Mouse (Mus musculus): Measurements from ENCODE around the gene Adcy1. TPM values are rescaled to one million over a fixed set of nuclear protein-coding genes. Genes with fewer than 3 reads are reported as not detected.

Gene Adcy1
- total and polyA plus RNA-seq, 3 experiments, result 0.03 to 0.38 TPM; not detected in 1

GRCm38 (mm10) chr11:7193134-7193533, 129.8 kb downstream of the Adcy1 start:
- H3K27ac ChIP-seq (ENCODE audit: insufficient read depth, low read depth), result no peak overlapping the region
- H3K79me2 ChIP-seq (replicated peaks; ENCODE audit: control insufficient read depth, extremely low read depth, insufficient read depth, poor library complexity, severe bottlenecking), result no peaks in the 10 kb centered on the region
- TF ChIP-seq TCF12 (IDR thresholded peaks at IDR 0.05; ENCODE audit: low read depth, low read length), result no peak
- no peak for TF ChIP-seq ELF1 (IDR thresholded peaks at IDR 0.05; ENCODE audit: low read depth, low read length)
- TF ChIP-seq MXI1 (IDR thresholded peaks at IDR 0.05; ENCODE audit: low read depth, low read length), result no peak
- no peak for TF ChIP-seq MAZ (IDR thresholded peaks at IDR 0.05; ENCODE audit: low read depth, low read length)
- TF ChIP-seq CHD1 (IDR thresholded peaks at IDR 0.05; ENCODE audit: low read depth, low read length), result no peak
- TF ChIP-seq UBTF (IDR thresholded peaks at IDR 0.05; ENCODE audit: low read depth, low read length), result no peak
- no peak for TF ChIP-seq CHD2 (IDR thresholded peaks at IDR 0.05; ENCODE audit: low read length)
- no peak for TF ChIP-seq TBP (conservative IDR thresholded peaks at IDR 0.05; ENCODE audit: low read depth, low read length)
- TF ChIP-seq PAX5 (IDR thresholded peaks at IDR 0.05; ENCODE audit: low read length), result no peak
- no peak for TF ChIP-seq MAFK (IDR thresholded peaks at IDR 0.05; ENCODE audit: insufficient replicate concordance, low read length)
- TF ChIP-seq USF2 (conservative IDR thresholded peaks at IDR 0.05; ENCODE audit: low read depth, low read length), result no peak
- no peak for TF ChIP-seq KAT2A (IDR thresholded peaks at IDR 0.05; ENCODE audit: insufficient replicate concordance, low read length)
- no peak for TF ChIP-seq ZKSCAN1 (IDR thresholded peaks at IDR 0.05; ENCODE audit: borderline replicate concordance, low read depth, low read length)
- TF ChIP-seq NRF1 (IDR thresholded peaks at IDR 0.05; ENCODE audit: low read depth, low read length), result no peak
- no peak for TF ChIP-seq IRF4 (IDR thresholded peaks at IDR 0.05; ENCODE audit: low read depth, low read length)
- TF ChIP-seq USF1 (IDR thresholded peaks at IDR 0.05; ENCODE audit: low read depth, low read length), result no peak
- no peak for TF ChIP-seq GABPA (IDR thresholded peaks at IDR 0.05; ENCODE audit: insufficient replicate concordance, low read depth, low read length)
- TF ChIP-seq EP300 (IDR thresholded peaks at IDR 0.05; ENCODE audit: low read length), result no peak
- no peak for TF ChIP-seq POLR2AphosphoS2 (IDR thresholded peaks at IDR 0.05; ENCODE audit: low read depth, low read length)
- TF ChIP-seq CTCF (conservative IDR thresholded peaks at IDR 0.05 in 1 of 2, IDR thresholded peaks at IDR 0.05 in 1 of 2; ENCODE audit: low read depth in 2 of 2, low read length in 2 of 2), result no peak
- DNase-seq (ENCODE audit: extremely low read depth), result no peak
- peaks cover 60% of the 10 kb centered on the region for H3K9me3 ChIP-seq (replicated peaks; ENCODE audit: low read length)
- in situ Hi-C loops (cut with MboI; ENCODE audit: low pct_ligation_motif_present, low pct_unique_long_range_greater_than_20kb, low sequenced_read_pairs) (no loop called here), dilution Hi-C loops (cut with MboI; ENCODE audit: extremely low pct_ligation_motif_present, extremely low pct_unique_long_range_greater_than_20kb, low sequenced_read_pairs) (no loop called here)
- no peaks in the 10 kb centered on the region for H3K36me3 ChIP-seq (replicated peaks in 1 of 2; ENCODE audit: control insufficient read depth in 1 of 2, insufficient read depth in 1 of 2, low read length in 1 of 2)
- H3K4me2 ChIP-seq (ENCODE audit: insufficient read depth, low read depth, poor library complexity, severe bottlenecking), result no peak overlapping the region
- H3K4me3 ChIP-seq (replicated peaks in 1 of 3; ENCODE audit: low read depth in 2 of 3, low read length in 2 of 3, poor library complexity in 1 of 3), result no peak overlapping the region
- H3K27me3 ChIP-seq (replicated peaks), result peaks cover 10% of the 10 kb centered on the region
- no peaks in the 10 kb centered on the region for H3K4me1 ChIP-seq (ENCODE audit: control insufficient read depth in 1 of 2, insufficient read depth in 2 of 2)
- H3K9ac ChIP-seq (ENCODE audit: insufficient read depth, low read depth), result no peak overlapping the region

- in situ Hi-C loops (cut with MboI; ENCODE audit: low pct_ligation_motif_present, low pct_unique_long_range_greater_than_20kb, low sequenced_read_pairs), result no loop called here
- Histone ChIP-seq H3K79me2 (replicated peaks; ENCODE audit: control insufficient read depth, extremely low read depth, insufficient read depth, poor library complexity, severe bottlenecking) (no peaks in the 10 kb centered on the region), H3K9ac (ENCODE audit: insufficient read depth, low read depth) (no peak overlapping the region), H3K9me3 (replicated peaks; ENCODE audit: low read length) (peaks cover 63% of the 10 kb centered on the region), H3K36me3 (replicated peaks in 1 of 2; ENCODE audit: control insufficient read depth in 1 of 2, insufficient read depth in 1 of 2, low read length in 1 of 2) (no peaks in the 10 kb centered on the region), H3K27me3 (replicated peaks) (peaks cover 10% of the 10 kb centered on the region), H3K4me2 (ENCODE audit: insufficient read depth, low read depth, poor library complexity, severe bottlenecking) (no peak overlapping the region), H3K4me3 (replicated peaks in 1 of 3; ENCODE audit: low read depth in 2 of 3, low read length in 2 of 3, poor library complexity in 1 of 3) (no peak overlapping the region), H3K27ac (ENCODE audit: insufficient read depth, low read depth) (no peak overlapping the region), H3K4me1 (ENCODE audit: control insufficient read depth in 1 of 2, insufficient read depth in 2 of 2) (no peaks in the 10 kb centered on the region)
- dilution Hi-C loops (cut with MboI; ENCODE audit: extremely low pct_ligation_motif_present, extremely low pct_unique_long_range_greater_than_20kb, low sequenced_read_pairs), result no loop called here
- TF ChIP-seq KAT2A (IDR thresholded peaks at IDR 0.05; ENCODE audit: insufficient replicate concordance, low read length), result no peak
- no peak for TF ChIP-seq ZC3H11A (IDR thresholded peaks at IDR 0.05; ENCODE audit: low read depth, low read length)
- no peak for TF ChIP-seq CHD2 (IDR thresholded peaks at IDR 0.05; ENCODE audit: low read length)
- peak in 1 of 2 experiments; percentile 25; a peak in 2 of 4 replicates for TF ChIP-seq CTCF (conservative IDR thresholded peaks at IDR 0.05 in 1 of 2, IDR thresholded peaks at IDR 0.05 in 1 of 2; ENCODE audit: low read depth in 2 of 2, low read length in 2 of 2)
- TF ChIP-seq IRF4 (IDR thresholded peaks at IDR 0.05; ENCODE audit: low read depth, low read length), result no peak
- no peak for TF ChIP-seq MAFK (IDR thresholded peaks at IDR 0.05; ENCODE audit: insufficient replicate concordance, low read length)
- no peak for TF ChIP-seq ETS1 (conservative IDR thresholded peaks at IDR 0.05; ENCODE audit: low read depth, low read length)
- TF ChIP-seq JUND (conservative IDR thresholded peaks at IDR 0.05; ENCODE audit: low read depth, low read length), result no peak
- no peak for DNase-seq (ENCODE audit: extremely low read depth)
Observed at GRCm38 (mm10) chr11:7194432-7195311, 131.4 kb downstream of the Adcy1 start.
